Mouse (Mus musculus): ENCODE data around the gene Tas2r138. TPM values are rescaled to one million over a fixed set of nuclear protein-coding genes. Genes with fewer than 3 reads are reported as not detected.

Gene Tas2r138
- not detected in 2 replicates for polyA plus RNA-seq (2012; rRNA removed)

DNA sequence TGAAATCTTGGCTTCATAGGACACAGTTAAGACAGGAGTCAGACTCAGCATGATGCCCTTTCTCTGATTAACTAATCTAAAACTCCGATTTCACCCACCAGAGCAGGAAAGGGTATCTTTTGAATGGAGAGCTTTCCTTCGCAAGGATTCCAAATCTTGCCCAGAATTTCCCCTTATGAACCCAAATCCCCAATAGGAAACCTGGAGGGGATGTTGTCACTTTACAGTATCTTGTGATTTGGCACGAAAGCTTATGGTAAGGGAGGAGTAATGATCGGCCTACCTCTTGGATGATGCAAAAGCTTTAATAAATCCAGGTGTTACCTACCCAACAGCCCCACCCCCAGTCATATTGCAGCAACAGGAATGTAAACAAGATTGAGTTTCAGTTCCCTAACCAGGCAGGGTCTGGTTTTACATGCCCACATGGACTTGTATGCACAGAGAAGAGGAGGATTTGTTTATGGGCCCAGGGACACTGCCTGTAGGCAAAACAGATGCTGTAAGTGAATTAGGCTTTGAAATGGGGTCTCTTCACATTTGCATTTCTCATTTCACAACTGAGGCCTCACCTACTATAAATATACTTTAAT is at the start of gene Tas2r138:
TSS of gene Tas2r138 (minus strand) at position 51 of the 593 bp plus-strand sequence.

GRCm38 (mm10) chr6:40628406-40629000 is 15.4 kb upstream of the Tas2r138 start, which contains the start of gene Mgam:
TSS of gene Mgam (plus strand) at chr6:40628831.

GRCm38 (mm10) chr6:40585645-40586044 is 27.5 kb downstream of the Tas2r138 start, which contains the start of gene Clec5a:
TSS of gene Clec5a (minus strand) at chr6:40585821.

GRCm38 (mm10) chr6:40569187-40569586 is 43.9 kb downstream of the Tas2r138 start, which contains the start of gene Olfr460:
TSS of gene Olfr460 (plus strand) at chr6:40569487.

Other genes starting within 250 kb of the Tas2r138 start
- gene E330009J07Rik, start 177.2 kb downstream of the Tas2r138 start, polyA plus RNA-seq (2012; rRNA removed), result 6.4 and 6.6 TPM in 2 replicates
- gene Wee2, start 174.2 kb downstream of the Tas2r138 start, polyA plus RNA-seq (2012; rRNA removed), result 0.38 and 0.60 TPM in 2 replicates
- gene Ssbp1, start 142.0 kb downstream of the Tas2r138 start, polyA plus RNA-seq (2012; rRNA removed), result 9.4 and 11.1 TPM in 2 replicates
- not detected in 2 replicates for gene Tas2r137, start 122.1 kb downstream of the Tas2r138 start, polyA plus RNA-seq (2012; rRNA removed)
- not detected in 2 replicates for gene Tas2r108, start 119.8 kb downstream of the Tas2r138 start, polyA plus RNA-seq (2012; rRNA removed)
- not detected in 2 replicates for gene Prss37, start 93.8 kb downstream of the Tas2r138 start, polyA plus RNA-seq (2012; rRNA removed)
- not detected in 2 replicates for gene Olfr461, start 58.3 kb downstream of the Tas2r138 start, polyA plus RNA-seq (2012; rRNA removed)
- gene Olfr460, start 43.8 kb downstream of the Tas2r138 start, polyA plus RNA-seq (2012; rRNA removed), result not detected in 2 replicates
- gene Clec5a, start 27.5 kb downstream of the Tas2r138 start, polyA plus RNA-seq (2012; rRNA removed), result 0.19 TPM in 1 of 2 replicates, not detected in the other
- 0.19 and 0.24 TPM in 2 replicates for gene Mgam, start 15.5 kb upstream of the Tas2r138 start, polyA plus RNA-seq (2012; rRNA removed)

Measured in ovary, adult 2 months (tissue).